9 mouse cellular contexts compared by ENCODE assay signal in the genomic region with DNA sequence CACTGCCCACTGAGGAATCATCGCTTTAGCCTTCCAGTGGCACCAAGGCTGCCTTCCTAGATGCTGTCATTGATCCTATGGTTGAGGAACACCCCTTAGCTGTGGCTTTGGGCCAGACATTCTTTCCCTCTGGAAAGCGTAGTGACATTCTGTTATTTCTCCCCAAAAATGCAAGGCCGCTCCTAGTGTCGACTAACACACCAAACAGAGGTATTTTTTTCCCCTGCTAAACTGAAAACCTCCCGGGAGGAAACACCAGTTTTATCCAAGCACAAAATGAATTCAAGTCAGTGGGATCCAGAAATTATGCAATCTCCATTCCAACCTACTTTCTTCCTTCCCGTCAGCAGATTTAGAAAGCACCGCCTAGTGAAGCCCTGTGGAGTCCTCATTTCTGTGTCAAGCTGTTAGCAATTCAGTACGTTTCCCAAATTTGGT.
DNase-seq lines count a peak whose midpoint lies in the region; ATAC-seq and TF ChIP-seq lines count a peak whose summit lies in the region.
"Had no signal": no experiment of that assay in that cellular context is flagged by ENCODE, and none has a peak within 500 bp of the region (broad histone marks: within the 10 kb centered on the region; RNA-seq: fewer than 3 reads in every experiment).

No protein-coding gene starts in this region.

- H3K9ac ChIP-seq in hindbrain, embryonic 12.5 days: no peak overlapping the region
- no peak overlapping the region for H3K9ac ChIP-seq in hindbrain, embryonic 11.5 days (ENCODE audit: low read depth, low read length)
- no peak overlapping the region for H3K9ac ChIP-seq in lung, embryonic 14.5 days
- H3K9ac ChIP-seq in kidney, embryonic 16.5 days (replicated peaks; ENCODE audit: low read length): no peak overlapping the region

- WGBS in hindbrain, embryonic 12.5 days: 74% methylated on average over 8 of the region's 8 CpGs
- 82% methylated on average over 8 of the region's 8 CpGs for WGBS in hindbrain, embryonic 11.5 days
- WGBS in lung, embryonic 14.5 days: 63% methylated on average over 8 of the region's 8 CpGs
- WGBS in thymus, adult 2 months: 89% methylated on average over 8 of the region's 8 CpGs
- WGBS in kidney, embryonic 16.5 days: 73% methylated on average over 8 of the region's 8 CpGs

- no peaks in the 10 kb centered on the region for H3K27me3 ChIP-seq in hindbrain, embryonic 12.5 days
- no peaks in the 10 kb centered on the region for H3K27me3 ChIP-seq in hindbrain, embryonic 11.5 days (ENCODE audit: control insufficient read depth, insufficient read depth, low read length)
- no peaks in the 10 kb centered on the region for H3K27me3 ChIP-seq in lung, embryonic 14.5 days (ENCODE audit: insufficient read depth, low read length)
- H3K27me3 ChIP-seq in thymus, adult 2 months (ENCODE audit: control insufficient read depth, insufficient read depth, low read length): no peaks in the 10 kb centered on the region
- no peaks in the 10 kb centered on the region for H3K27me3 ChIP-seq in kidney, embryonic 16.5 days (ENCODE audit: insufficient read depth, low read length)

- DNase-seq in hindbrain, embryonic 11.5 days (ENCODE audit: low spot score): no peak
- DNase-seq in cerebellum, adult 8-10 months: peak; percentile 4
- DNase-seq in gastrocnemius, postnatal 10 days: peak; percentile 29
- DNase-seq in lung, embryonic 14.5 days: peak; percentile 21
- no peak for DNase-seq in thymus, adult 2 months

- ATAC-seq in hindbrain, embryonic 12.5 days (ENCODE audit: low FRiP score): no peak
- no peak for ATAC-seq in hindbrain, embryonic 11.5 days (ENCODE audit: low FRiP score)
- ATAC-seq in lung, embryonic 14.5 days (ENCODE audit: insufficient read depth): no peak
- no peak for ATAC-seq in kidney, embryonic 16.5 days (ENCODE audit: low FRiP score, low TSS enrichment)
- no peak for ATAC-seq in activated CD4-positive, CD25-positive, alpha-beta regulatory T cell, adult 4 months

- H3K4me2 ChIP-seq in hindbrain, embryonic 12.5 days (replicated peaks): no peak overlapping the region
- no peak overlapping the region for H3K4me2 ChIP-seq in hindbrain, embryonic 11.5 days (replicated peaks; ENCODE audit: low read depth, low read length)
- no peak overlapping the region for H3K4me2 ChIP-seq in lung, embryonic 14.5 days
- H3K4me2 ChIP-seq in kidney, embryonic 16.5 days (replicated peaks; ENCODE audit: low read depth, low read length): no peak overlapping the region

- TF ChIP-seq POLR2A in thymus, adult 2 months (IDR thresholded peaks at IDR 0.05; ENCODE audit: control insufficient read depth, extremely low read depth, insufficient read depth, low read length, poor library complexity): no peak

- H3K4me1 ChIP-seq in hindbrain, embryonic 12.5 days: no peaks in the 10 kb centered on the region
- no peaks in the 10 kb centered on the region for H3K4me1 ChIP-seq in hindbrain, embryonic 11.5 days (replicated peaks; ENCODE audit: control insufficient read depth, insufficient read depth, low read length)
- H3K4me1 ChIP-seq in lung, embryonic 14.5 days (ENCODE audit: insufficient read depth): no peaks in the 10 kb centered on the region
- no peaks in the 10 kb centered on the region for H3K4me1 ChIP-seq in thymus, adult 2 months (replicated peaks; ENCODE audit: control insufficient read depth, insufficient read depth, low read length)
- H3K4me1 ChIP-seq in kidney, embryonic 16.5 days (ENCODE audit: insufficient read depth, low read length): no peaks in the 10 kb centered on the region

- H3K27ac ChIP-seq in hindbrain, embryonic 12.5 days: 0 out of 2 replicates have a peak overlapping the region, but pooled peaks have one; percentile 30
- no peak overlapping the region for H3K27ac ChIP-seq in hindbrain, embryonic 11.5 days (ENCODE audit: low read depth, low read length)
- H3K27ac ChIP-seq in lung, embryonic 14.5 days (ENCODE audit: low read depth): no peak overlapping the region
- H3K27ac ChIP-seq in thymus, adult 2 months (ENCODE audit: control insufficient read depth, insufficient read depth, low read length): no peak overlapping the region
- no peak overlapping the region for H3K27ac ChIP-seq in kidney, embryonic 16.5 days (ENCODE audit: low read length)

- no peaks in the 10 kb centered on the region for H3K36me3 ChIP-seq in hindbrain, embryonic 12.5 days
- no peaks in the 10 kb centered on the region for H3K36me3 ChIP-seq in hindbrain, embryonic 11.5 days (ENCODE audit: control insufficient read depth, insufficient read depth, low read length)
- no peaks in the 10 kb centered on the region for H3K36me3 ChIP-seq in lung, embryonic 14.5 days (ENCODE audit: insufficient read depth)
- no peaks in the 10 kb centered on the region for H3K36me3 ChIP-seq in thymus, adult 2 months (ENCODE audit: control insufficient read depth, insufficient read depth, low read length)
- H3K36me3 ChIP-seq in kidney, embryonic 16.5 days (ENCODE audit: insufficient read depth, low read length): no peaks in the 10 kb centered on the region

- no peak overlapping the region for H3K4me3 ChIP-seq in hindbrain, embryonic 12.5 days
- H3K4me3 ChIP-seq in hindbrain, embryonic 11.5 days (ENCODE audit: low read depth, low read length): no peak overlapping the region
- no peak overlapping the region for H3K4me3 ChIP-seq in lung, embryonic 14.5 days (ENCODE audit: low read depth, low read length)
- H3K4me3 ChIP-seq in thymus, adult 2 months (ENCODE audit: control insufficient read depth, insufficient read depth, low read length): no peak overlapping the region
- H3K4me3 ChIP-seq in kidney, embryonic 16.5 days (ENCODE audit: low read length): no peak overlapping the region
- H3K4me3 ChIP-seq: erythroblast, embryonic 14.5 days had no signal

- no peak for TF ChIP-seq CTCF in lung, embryonic 14.5 days (IDR thresholded peaks at IDR 0.05; ENCODE audit: low read depth)
- TF ChIP-seq CTCF in thymus, adult 2 months (IDR thresholded peaks at IDR 0.05; ENCODE audit: borderline replicate concordance, control insufficient read depth, extremely low read depth, insufficient read depth, low read length, poor library complexity): no peak

- H3K9me3 ChIP-seq in hindbrain, embryonic 12.5 days (replicated peaks): no peaks in the 10 kb centered on the region
- no peaks in the 10 kb centered on the region for H3K9me3 ChIP-seq in hindbrain, embryonic 11.5 days (ENCODE audit: control insufficient read depth, low read length)
- H3K9me3 ChIP-seq in lung, embryonic 14.5 days (ENCODE audit: low read depth, low read length): no peaks in the 10 kb centered on the region
- H3K9me3 ChIP-seq in kidney, embryonic 16.5 days (ENCODE audit: low read length): no peaks in the 10 kb centered on the region

Comparison
In these comparisons a context has a peak if more than half of its experiments do, and no peak if none do; other contexts are left out.
1. DNase-seq: peak in cerebellum, adult 8-10 months (single experiment), gastrocnemius, postnatal 10 days (single experiment) and lung, embryonic 14.5 days (single experiment); none in hindbrain, embryonic 11.5 days (single experiment) and thymus, adult 2 months (single experiment).